Mouse (Mus musculus) G1E (cell line): ENCODE results near the gene Sept8. TPM values are rescaled to one million over a fixed set of nuclear protein-coding genes. Genes with fewer than 3 reads are reported as not detected.

Experiments used
- ATAC-seq: 2 replicates; pipeline ENCODE4 v1.8.0; 2016; ENCODE audit warnings: mild to moderate bottlenecking; ENCODE audit not compliant: insufficient number of reproducible peaks, poor library complexity, low FRiP score, severe bottlenecking; ENCODE audit errors: extremely low read depth
- DNase-seq: peaks from one replicate; pipeline ENCODE4 v3.0.0; 2012; ENCODE audit warnings: low spot score
- H3K27me3 ChIP-seq: 2 replicates; pipeline ENCODE4 v1.6.1; 2012; ENCODE audit warnings: mild to moderate bottlenecking, low read length, inconsistent platforms; ENCODE audit not compliant: insufficient read depth
- H3K36me3 ChIP-seq: replicated peaks from 2 replicates; pipeline ENCODE3; 2012; ENCODE audit warnings: mild to moderate bottlenecking, inconsistent platforms
- H3K4me1 ChIP-seq: 2 replicates; pipeline ENCODE4 v1.6.1; 2012; ENCODE audit warnings: low read depth, low read length, inconsistent platforms, mixed read lengths; ENCODE audit not compliant: insufficient read depth
- H3K4me3 ChIP-seq: 2 replicates; pipeline ENCODE4 v1.5.1; 2012; ENCODE audit warnings: low read depth, mild to moderate bottlenecking, inconsistent platforms, low read length, moderate library complexity, mixed read lengths
- H3K9me3 ChIP-seq: replicated peaks from 2 replicates; pipeline ENCODE4 v1.6.1; 2012; ENCODE audit warnings: inconsistent platforms
- CTCF ChIP-seq: IDR thresholded peaks from 2 replicates; pipeline ENCODE4 v1.5.1; 2012; ENCODE audit warnings: low read depth, low read length, inconsistent platforms, mixed read lengths
- GATA1 ChIP-seq: IDR thresholded peaks from 2 replicates; pipeline ENCODE4 v1.6.1; 2012; ENCODE audit warnings: borderline replicate concordance, low read length, inconsistent platforms, mixed read lengths
- GATA2 ChIP-seq: IDR thresholded peaks from 2 replicates; pipeline ENCODE4 v1.6.1; 2012; ENCODE audit warnings: low read depth, low read length, inconsistent platforms, borderline replicate concordance
- POLR2AphosphoS5 ChIP-seq: IDR thresholded peaks from 2 replicates; pipeline ENCODE4 v1.6.1; 2012; ENCODE audit warnings: low read depth, low read length, inconsistent platforms; ENCODE audit not compliant: insufficient replicate concordance
- TAL1 ChIP-seq: conservative IDR thresholded peaks from 2 replicates; pipeline ENCODE4 v1.6.1; 2012; ENCODE audit warnings: low read depth, low read length, inconsistent platforms, mixed read lengths
- polyA plus RNA-seq: library from polyadenylated mRNA; stranded (reverse); fragments of >175 nt; gene quantifications from 2 replicates; pipeline ENCODE4 v1.2.3, GENCODE M21; 2012
- total RNA-seq, 2 experiments: library from RNA; stranded (forward) in 1 of 2; stranded (reverse) in 1 of 2; fragments of 200-1000 nt in 1 of 2; fragments of >200 nt in 1 of 2; fragmentation: Nextera tagmentation in 1 of 2; gene quantifications; 2 replicates each; pipeline ENCODE4 v1.2.3; 2014 to 2017

The Sept8 gene
- total and polyA plus RNA-seq, 3 experiments = 124 to 186 (median 172) TPM

GRCm38 (mm10) chr11:53478383-53479170 lies 40.5 kb upstream of the Sept8 start:
- peaks cover 13% of the 10 kb centered on the region for H3K9me3 ChIP-seq
- no peak for DNase-seq
- TF ChIP-seq GATA1 = no peak
- TF ChIP-seq TAL1 = no peak
- no peak for TF ChIP-seq CTCF
- TF ChIP-seq POLR2AphosphoS5 = no peak
- TF ChIP-seq GATA2 = no peak
- peaks cover 12% of the 10 kb centered on the region for H3K36me3 ChIP-seq
- peaks cover 18% of the 10 kb centered on the region for H3K27me3 ChIP-seq
- H3K4me3 ChIP-seq = peak overlapping the region; percentile 81
- H3K4me1 ChIP-seq = peaks cover 56% of the 10 kb centered on the region
- no peak for ATAC-seq

DNA sequence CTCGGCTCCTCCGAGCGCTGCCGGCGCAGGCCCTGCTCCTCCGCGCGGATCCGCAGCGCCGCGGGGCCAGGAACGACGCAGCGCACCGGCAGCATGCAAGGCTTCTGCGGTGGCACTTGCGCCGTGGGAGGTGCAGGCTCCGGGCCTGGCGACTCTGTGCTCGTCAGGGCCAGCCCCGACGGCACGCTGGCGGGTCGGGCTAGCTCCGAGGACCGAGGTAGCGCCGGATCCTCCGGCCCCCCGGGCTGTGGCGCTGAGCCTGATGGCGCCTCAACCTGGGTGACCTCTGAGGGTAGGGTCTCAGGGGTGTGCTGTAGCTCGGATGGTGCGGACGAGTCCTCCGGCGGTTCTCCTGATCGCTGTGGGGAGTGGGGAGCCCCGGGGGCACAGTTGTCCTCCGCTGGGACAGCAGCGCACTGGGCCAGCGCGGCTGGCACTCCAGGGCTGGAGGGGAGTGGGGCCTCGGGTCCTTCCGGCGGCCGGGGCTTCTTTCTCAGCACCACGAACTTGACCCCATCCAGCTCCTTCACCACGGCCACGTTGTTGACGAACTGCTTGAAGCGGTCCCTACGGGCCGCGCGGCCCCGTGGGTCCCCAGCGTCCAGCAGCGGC lies 39.8 kb upstream of the Sept8 start:
- H3K4me1 ChIP-seq = peaks cover 62% of the 10 kb centered on the region
- H3K27me3 ChIP-seq = peaks cover 13% of the 10 kb centered on the region
- H3K9me3 ChIP-seq = peaks cover 13% of the 10 kb centered on the region
- TF ChIP-seq TAL1 (no peak), GATA2 (no peak), POLR2AphosphoS5 (no peak)
- peaks cover 12% of the 10 kb centered on the region for H3K36me3 ChIP-seq
- DNase-seq = peak; percentile 34
- ATAC-seq = no peak
- H3K4me3 ChIP-seq = peak overlapping the region; percentile 81

DNA sequence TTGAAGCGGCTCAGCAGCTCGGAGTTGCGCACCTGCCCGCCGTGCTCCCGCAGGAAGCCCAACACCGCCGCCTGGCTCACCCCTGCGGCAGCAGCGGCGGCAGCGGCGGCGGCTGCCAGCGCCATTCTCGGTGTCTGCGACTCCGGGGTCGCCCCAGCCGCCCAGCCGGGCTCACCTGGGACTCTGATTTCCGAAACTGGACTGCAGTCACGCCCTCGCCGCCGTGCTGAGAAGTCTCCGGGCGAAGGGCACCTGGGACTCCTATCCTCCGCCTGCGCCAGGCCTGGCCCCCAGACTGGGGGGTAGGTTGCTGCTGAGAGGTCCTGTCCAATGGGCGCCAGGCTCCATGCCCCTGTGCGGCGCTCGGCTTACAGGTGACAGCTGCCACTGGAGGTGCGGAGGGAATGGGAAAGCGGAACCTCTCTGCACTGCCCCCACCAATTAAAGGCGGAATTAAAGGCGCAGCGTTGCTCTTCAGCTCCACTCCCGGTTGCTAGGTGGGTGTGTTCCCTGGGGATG lies 39.2 kb upstream of the Sept8 start, which contains the start of the genes Gm9945 and Sowaha:
Gene Gm9945, plus strand, starts transcription at position 384 of the 519 bp plus-strand sequence.
Gene Sowaha, minus strand, starts transcription at position 492 of the 519 bp plus-strand sequence.
- peaks cover 64% of the 10 kb centered on the region for H3K4me1 ChIP-seq
- peaks cover 13% of the 10 kb centered on the region for H3K9me3 ChIP-seq
- TF ChIP-seq GATA2 (no peak), TAL1 (no peak), GATA1 (no peak), CTCF (no peak), POLR2AphosphoS5 (no peak)
- ATAC-seq (no peak), DNase-seq (peak; percentile 69)
- peaks cover 9% of the 10 kb centered on the region for H3K27me3 ChIP-seq
- H3K4me3 ChIP-seq = peak within 1 kb of the TSS; percentile 81
- H3K36me3 ChIP-seq = peaks cover 12% of the 10 kb centered on the region

DNA sequence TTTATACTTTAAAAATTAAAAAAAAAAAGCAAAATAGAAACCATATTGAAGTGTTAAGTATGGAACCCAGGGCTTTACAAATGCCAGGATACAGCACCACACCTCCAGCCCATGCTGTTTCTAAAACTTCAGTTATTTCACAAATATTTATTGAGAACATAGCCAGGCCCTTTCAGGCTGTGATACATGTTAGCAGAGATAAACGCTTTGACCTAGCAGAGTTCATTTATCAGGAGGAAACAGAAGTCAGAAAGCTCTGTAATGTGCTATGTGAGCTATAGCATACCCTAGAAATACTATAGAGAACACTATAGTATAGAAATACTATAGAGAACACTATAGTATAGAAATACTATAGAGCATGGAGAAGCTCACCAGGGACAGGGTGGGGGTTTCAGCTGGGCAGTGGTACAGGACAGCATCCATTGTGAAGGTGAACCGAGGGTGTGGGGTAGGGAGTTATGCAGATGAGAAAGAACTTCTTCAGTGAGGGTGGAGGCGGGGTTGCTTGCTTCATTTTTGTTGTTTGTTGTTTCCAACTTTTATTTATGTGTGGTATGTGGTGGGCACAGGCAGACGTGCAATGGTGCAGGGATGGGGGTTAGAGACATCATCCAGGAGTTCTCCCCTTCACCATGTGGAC lies 37.8 kb upstream of the Sept8 start:
- peaks cover 12% of the 10 kb centered on the region for H3K36me3 ChIP-seq
- ATAC-seq = peak; percentile 77
- TF ChIP-seq POLR2AphosphoS5 (no peak), TAL1 (peak; percentile 77)
- peaks cover 7% of the 10 kb centered on the region; the same call in 1 of the 2 replicates for H3K27me3 ChIP-seq
- H3K4me3 ChIP-seq = no peak overlapping the region; the same call in 1 of the 2 replicates
- peak; percentile 39 for DNase-seq
- H3K4me1 ChIP-seq = peaks cover 72% of the 10 kb centered on the region
- H3K9me3 ChIP-seq = peaks cover 13% of the 10 kb centered on the region

DNA sequence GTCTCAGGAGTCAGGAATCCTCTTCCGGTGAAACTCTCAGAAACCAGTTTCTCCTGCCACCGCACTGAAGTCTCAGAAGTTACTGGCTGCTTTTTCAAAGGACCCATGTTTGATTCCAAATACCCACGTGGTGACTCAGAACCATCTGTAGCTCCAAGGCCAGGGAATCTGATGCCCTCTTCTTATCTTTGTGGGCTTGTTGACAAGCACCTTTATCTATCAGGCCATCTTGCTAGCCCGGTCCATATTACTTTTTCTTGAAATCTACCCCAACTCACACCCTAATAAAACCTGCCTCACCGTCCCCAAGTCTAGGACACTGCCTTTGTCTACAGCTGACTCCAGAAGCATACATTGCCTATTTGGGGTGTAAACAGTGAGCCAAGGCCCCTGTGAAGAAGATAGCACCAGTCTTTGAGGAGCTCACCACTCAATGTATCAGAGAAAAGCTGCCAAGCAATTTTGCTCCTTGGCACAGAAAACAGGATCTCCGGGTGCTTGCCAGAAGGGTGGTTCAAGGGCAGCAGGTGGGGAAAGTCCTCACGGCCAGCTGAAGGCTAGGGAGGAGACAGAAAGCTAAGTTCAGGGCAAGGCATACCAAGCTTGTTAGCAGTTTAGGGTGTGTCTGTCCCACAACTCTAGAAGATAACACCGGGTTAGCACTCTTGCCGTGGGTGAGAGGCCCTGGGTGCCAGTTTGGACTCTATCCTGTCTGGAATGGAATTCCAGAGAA lies 35.7 kb upstream of the Sept8 start:
- Histone ChIP-seq H3K27me3 (peaks cover 14% of the 10 kb centered on the region), H3K4me1 (peaks cover 76% of the 10 kb centered on the region), H3K9me3 (peaks cover 12% of the 10 kb centered on the region), H3K4me3 (peak overlapping the region; percentile 27; the same call in 1 of the 2 replicates), H3K36me3 (peaks cover 6% of the 10 kb centered on the region)
- DNase-seq (peak; percentile 37), ATAC-seq (peak; percentile 32; the same call in 1 of the 2 replicates)
- no peak for TF ChIP-seq CTCF
- TF ChIP-seq TAL1 = peak; percentile 88
